ENCODE assay signal across 11 mouse cellular contexts in the genomic region with DNA sequence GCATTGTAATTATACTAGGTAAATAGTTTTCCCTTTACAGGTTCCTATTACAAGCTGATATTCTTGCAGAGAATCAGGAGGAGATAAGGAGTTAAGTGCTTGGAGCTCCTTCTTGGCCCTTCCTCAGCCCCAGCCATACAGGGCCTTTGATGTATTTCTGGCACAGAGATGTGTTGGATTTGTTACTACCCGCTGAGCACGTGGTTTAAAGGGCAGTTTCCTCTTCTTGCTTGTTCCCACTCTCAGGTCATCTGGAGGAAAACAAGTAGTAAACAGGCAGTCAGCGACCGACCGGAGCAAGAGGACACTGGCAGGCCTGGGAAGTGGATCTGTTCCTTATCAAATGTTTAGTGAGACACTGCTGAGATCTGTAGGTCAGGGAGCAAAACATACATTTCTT. TPM values are rescaled to one million over a fixed set of nuclear protein-coding genes. Genes with fewer than 3 reads are reported as not detected.
A peak's percentile ranks its signal among the peaks of the same experiment; 100 is the strongest.
DNase-seq lines count a peak whose midpoint lies in the region; ATAC-seq and TF ChIP-seq lines count a peak whose summit lies in the region.
"Had no signal": no experiment of that assay in that cellular context is flagged by ENCODE, and none has a peak within 500 bp of the region (broad histone marks: within the 10 kb centered on the region; RNA-seq: fewer than 3 reads in every experiment).

No protein-coding gene starts in this region.

- no peak for TF ChIP-seq CTCF in gastrocnemius, adult 2 months (IDR thresholded peaks at IDR 0.05)

- no peak overlapping the region for H3K9ac ChIP-seq in liver, embryonic 16.5 days (ENCODE audit: low read depth, low read length)
- H3K9ac ChIP-seq in forebrain, embryonic 15.5 days (replicated peaks), result no peak overlapping the region

- H3K36me3 ChIP-seq in liver, embryonic 16.5 days (ENCODE audit: control insufficient read depth, insufficient read depth), result no peaks in the 10 kb centered on the region
- no peaks in the 10 kb centered on the region for H3K36me3 ChIP-seq in forebrain, embryonic 15.5 days

- DNase-seq in gastrocnemius, adult 2 months, result peak; percentile 50
- no peak for DNase-seq in gastrocnemius, postnatal 4 days (ENCODE audit: low spot score in 2 of 2)
- peak; percentile 23 for DNase-seq in urinary bladder, adult 2 months (ENCODE audit: low spot score)
- no peak for DNase-seq in urinary bladder, postnatal 4 days (ENCODE audit: low spot score in 2 of 2)
- no peak for DNase-seq in frontal cortex, adult 2 months (ENCODE audit: extremely low spot score in 1 of 2, low spot score in 1 of 2)
- no peak for DNase-seq in ovary, postnatal 36 days (ENCODE audit: low spot score)
- DNase-seq: cerebellum, adult 8-10 months had no signal

- no peak overlapping the region for H3K4me2 ChIP-seq in liver, embryonic 16.5 days (ENCODE audit: low read depth, low read length)
- H3K4me2 ChIP-seq in forebrain, embryonic 15.5 days (replicated peaks), result no peak overlapping the region

- ATAC-seq in liver, embryonic 16.5 days (ENCODE audit: low read depth), result peak; percentile 48
- no peak for ATAC-seq in forebrain, embryonic 15.5 days (replicated peaks)

- H3K4me1 ChIP-seq in liver, embryonic 16.5 days (ENCODE audit: control insufficient read depth, low read depth, low read length), result no peaks in the 10 kb centered on the region
- no peaks in the 10 kb centered on the region for H3K4me1 ChIP-seq in forebrain, embryonic 15.5 days

- H3K9me3 ChIP-seq in liver, embryonic 16.5 days (replicated peaks; ENCODE audit: control insufficient read depth, low read length), result no peaks in the 10 kb centered on the region
- no peaks in the 10 kb centered on the region for H3K9me3 ChIP-seq in forebrain, embryonic 15.5 days

- H3K27ac ChIP-seq in gastrocnemius, adult 2 months, result peak overlapping the region; percentile 90
- no peak overlapping the region for H3K27ac ChIP-seq in liver, embryonic 16.5 days (ENCODE audit: low read length)
- H3K27ac ChIP-seq in forebrain, embryonic 15.5 days (replicated peaks), result no peak overlapping the region

- H3K4me3 ChIP-seq in gastrocnemius, adult 2 months, result peak overlapping the region; percentile 13
- no peak overlapping the region for H3K4me3 ChIP-seq in liver, embryonic 16.5 days (ENCODE audit: low read depth, low read length)
- no peak overlapping the region for H3K4me3 ChIP-seq in forebrain, embryonic 15.5 days
- H3K4me3 ChIP-seq: myocyte had no signal

- WGBS in liver, embryonic 16.5 days (ENCODE audit: insufficient replicate concordance), result 31% methylated on average over 5 of the region's 5 CpGs
- WGBS in forebrain, embryonic 15.5 days, result 59% methylated on average over 5 of the region's 5 CpGs

- H3K27me3 ChIP-seq in liver, embryonic 16.5 days (ENCODE audit: control insufficient read depth, insufficient read depth, low read depth, low read length), result no peaks in the 10 kb centered on the region
- H3K27me3 ChIP-seq in forebrain, embryonic 15.5 days, result no peaks in the 10 kb centered on the region
- H3K27me3 ChIP-seq: CH12.LX had no signal

- intact Hi-C loops in gastrocnemius, adult 2 months (cut with DNase I), result no loop called here

RNA-seq across cellular contexts. Expression of a gene that starts 56.7 kb away (rescaled TPM):
- 10 to 100 TPM; 22.5 to 28.0 TPM for total RNA-seq in gastrocnemius, adult 2 months (2021)
- 10 to 100 TPM; 12.6 to 14.9 TPM for total RNA-seq in gastrocnemius, postnatal 4 days (2021)
- 20.1 and 25.3 TPM in 2 replicates for polyA plus RNA-seq in urinary bladder, adult 2 months (2012; rRNA removed)
- polyA plus RNA-seq in liver, embryonic 16.5 days (2015; fragmentation: Nextera tagmentation; extraction: Ambion mirVana), result 13.9 TPM in 2 replicates
- 31.6 and 32.8 TPM in 2 replicates for polyA plus RNA-seq in frontal cortex, adult 2 months (2012; rRNA removed)
- 23.8 and 25.2 TPM in 2 replicates for polyA plus RNA-seq in forebrain, embryonic 15.5 days (2015; fragmentation: Nextera tagmentation; extraction: Ambion mirVana)

RNA-seq across cellular contexts. Expression of a gene that starts 56.7 kb away (rescaled TPM):
- 10 to 100 TPM; 33.5 to 38.2 TPM for total RNA-seq in gastrocnemius, adult 2 months (2021)
- 10 to 100 TPM; 20.5 to 22.7 TPM for total RNA-seq in gastrocnemius, postnatal 4 days (2021)
- polyA plus RNA-seq in urinary bladder, adult 2 months (2012; rRNA removed), result 10.1 and 11.2 TPM in 2 replicates
- 4.0 and 5.0 TPM in 2 replicates for polyA plus RNA-seq in liver, embryonic 16.5 days (2015; fragmentation: Nextera tagmentation; extraction: Ambion mirVana)
- polyA plus RNA-seq in frontal cortex, adult 2 months (2012; rRNA removed), result 12.3 and 12.9 TPM in 2 replicates
- polyA plus RNA-seq in forebrain, embryonic 15.5 days (2015; fragmentation: Nextera tagmentation; extraction: Ambion mirVana), result 11.4 and 13.3 TPM in 2 replicates

RNA-seq across cellular contexts. Expression of a gene that starts 56.9 kb away (rescaled TPM):
- total RNA-seq in gastrocnemius, adult 2 months (2021), result 1 to 10 TPM; 2.6 to 4.8 TPM
- 1 to 10 TPM; 3.9 to 4.2 TPM for total RNA-seq in gastrocnemius, postnatal 4 days (2021)
- 2.5 and 3.0 TPM in 2 replicates for polyA plus RNA-seq in urinary bladder, adult 2 months (2012; rRNA removed)
- 2.3 and 2.7 TPM in 2 replicates for polyA plus RNA-seq in liver, embryonic 16.5 days (2015; fragmentation: Nextera tagmentation; extraction: Ambion mirVana)
- polyA plus RNA-seq in frontal cortex, adult 2 months (2012; rRNA removed), result 3.8 and 4.0 TPM in 2 replicates
- 12.9 and 13.6 TPM in 2 replicates for polyA plus RNA-seq in forebrain, embryonic 15.5 days (2015; fragmentation: Nextera tagmentation; extraction: Ambion mirVana)

Comparison
In these comparisons a context has a peak if more than half of its experiments do, and no peak if none do; other contexts are left out.
1. DNase-seq: peak in gastrocnemius, adult 2 months (single experiment) and urinary bladder, adult 2 months (single experiment); none in gastrocnemius, postnatal 4 days (0 of 2), urinary bladder, postnatal 4 days (0 of 2), frontal cortex, adult 2 months (0 of 2) and ovary, postnatal 36 days (single experiment).